13 mouse cellular contexts compared by ENCODE assay signal in the genomic region with DNA sequence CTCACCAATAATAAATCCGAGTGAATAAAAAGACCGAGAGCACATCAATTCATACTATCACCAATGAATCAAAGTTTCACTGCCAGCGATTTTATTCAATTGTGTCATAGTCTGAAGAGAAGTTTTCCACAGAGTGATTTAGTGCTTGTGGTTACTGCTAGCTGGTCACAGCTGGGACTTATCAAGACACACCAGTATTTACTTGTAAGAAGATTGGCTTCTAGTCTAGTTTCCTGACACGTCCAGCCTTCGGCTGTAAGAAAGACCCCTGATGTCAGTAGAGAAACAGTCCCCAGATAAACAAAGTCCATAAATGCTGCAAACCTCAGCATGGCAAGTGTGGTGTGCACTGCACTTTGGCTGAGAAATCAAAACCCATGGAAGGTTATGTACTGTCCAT.
DNase-seq lines count a peak whose midpoint lies in the region; ATAC-seq and TF ChIP-seq lines count a peak whose summit lies in the region.
"Had no signal": no experiment of that assay in that cellular context is flagged by ENCODE, and none has a peak within 500 bp of the region (broad histone marks: within the 10 kb centered on the region; RNA-seq: fewer than 3 reads in every experiment).

No protein-coding gene starts in this region.

- no peak for TF ChIP-seq CTCF in C2C12 (IDR thresholded peaks at IDR 0.05; ENCODE audit: control insufficient read depth, insufficient read depth, insufficient read length)

- no peak overlapping the region for H3K4me2 ChIP-seq in heart, embryonic 15.5 days
- H3K4me2 ChIP-seq in limb, embryonic 14.5 days (replicated peaks; ENCODE audit: low read depth, low read length, severe bottlenecking): no peak overlapping the region
- no peak overlapping the region for H3K4me2 ChIP-seq in hindbrain, embryonic 12.5 days (replicated peaks)

- no peak overlapping the region for H3K9ac ChIP-seq in heart, embryonic 15.5 days
- H3K9ac ChIP-seq in limb, embryonic 14.5 days (ENCODE audit: low read depth, low read length, severe bottlenecking): no peak overlapping the region; the same call in 1 of the 2 replicates
- no peak overlapping the region for H3K9ac ChIP-seq in hindbrain, embryonic 12.5 days

- H3ac ChIP-seq in C2C12 (ENCODE audit: control insufficient read depth, insufficient read length, low read depth): peak overlapping the region; percentile 19

- peak; percentile 90 for DNase-seq in heart, adult 11 months
- DNase-seq in heart, postnatal 36 days: no peak
- peak; percentile 62 for DNase-seq in limb, embryonic 14.5 days (ENCODE audit: low spot score)
- DNase-seq in thymus, postnatal 0 days (ENCODE audit: low spot score): no peak
- DNase-seq: adrenal gland, postnatal 14 days; B cell, adult 2 months; cerebellum, adult 9-10 months; thymus, postnatal 4 days had no signal

- peaks cover 12% of the 10 kb centered on the region for H3K79me3 ChIP-seq in C2C12 (ENCODE audit: low read depth)

- no peak for ATAC-seq in heart, embryonic 15.5 days (replicated peaks; ENCODE audit: insufficient number of reproducible peaks, insufficient read depth, low FRiP score, low read depth)
- ATAC-seq in limb, embryonic 14.5 days (ENCODE audit: low FRiP score, low read depth): no peak
- ATAC-seq in erythroid progenitor cell, adult 5-6 weeks (replicated peaks; ENCODE audit: low FRiP score, poor library complexity, severe bottlenecking): no peak
- no peak for ATAC-seq in hindbrain, embryonic 12.5 days (ENCODE audit: low FRiP score)
- ATAC-seq: inflammation-experienced regulatory T-cells, adult 6 months had no signal

- H3K4me3 ChIP-seq in C2C12 (ENCODE audit: insufficient read depth, poor library complexity, severe bottlenecking): no peak overlapping the region
- H3K4me3 ChIP-seq in heart, embryonic 15.5 days: no peak overlapping the region
- H3K4me3 ChIP-seq in limb, embryonic 14.5 days (replicated peaks; ENCODE audit: low read length): peak overlapping the region; percentile 19
- no peak overlapping the region for H3K4me3 ChIP-seq in hindbrain, embryonic 12.5 days

- 39% methylated on average over 5 of the region's 5 CpGs for WGBS in heart, embryonic 15.5 days
- 40% methylated on average over 5 of the region's 5 CpGs for whole genome bisulfite sequencing in limb, embryonic 14.5 days
- 73% methylated on average over 5 of the region's 5 CpGs for WGBS in hindbrain, embryonic 12.5 days

- peaks cover 75% of the 10 kb centered on the region for H3K79me2 ChIP-seq in C2C12 (ENCODE audit: control insufficient read depth, insufficient read depth)

- peak overlapping the region; percentile 41 for H3K27ac ChIP-seq in heart, embryonic 15.5 days
- peak overlapping the region; percentile 50; the same call in 1 of the 2 replicates for H3K27ac ChIP-seq in limb, embryonic 14.5 days (replicated peaks; ENCODE audit: low read depth, low read length)
- H3K27ac ChIP-seq in hindbrain, embryonic 12.5 days: no peak overlapping the region

- H3K9me3 ChIP-seq in heart, embryonic 15.5 days (replicated peaks): no peaks in the 10 kb centered on the region
- H3K9me3 ChIP-seq in limb, embryonic 14.5 days (ENCODE audit: control insufficient read depth, low read length): no peaks in the 10 kb centered on the region
- H3K9me3 ChIP-seq in hindbrain, embryonic 12.5 days (replicated peaks): no peaks in the 10 kb centered on the region

- peaks cover 59% of the 10 kb centered on the region for H3K4me1 ChIP-seq in heart, embryonic 15.5 days (replicated peaks)
- H3K4me1 ChIP-seq in limb, embryonic 14.5 days (ENCODE audit: control insufficient read depth, insufficient read depth, low read length): peaks cover 41% of the 10 kb centered on the region
- H3K4me1 ChIP-seq in hindbrain, embryonic 12.5 days: peaks cover 15% of the 10 kb centered on the region

- no peak for TF ChIP-seq POLR2A in limb, embryonic 14.5 days (IDR thresholded peaks at IDR 0.05; ENCODE audit: borderline replicate concordance, extremely low read depth, insufficient read depth, insufficient read length)

- intact Hi-C loops in heart, postnatal 36 days (cut with DNase I): no loop called here

- H3K36me3 ChIP-seq in C2C12 (ENCODE audit: control insufficient read depth, insufficient read depth): no peaks in the 10 kb centered on the region
- H3K36me3 ChIP-seq in heart, embryonic 15.5 days: no peaks in the 10 kb centered on the region
- H3K36me3 ChIP-seq in limb, embryonic 14.5 days (ENCODE audit: control insufficient read depth, insufficient read depth, low read length): no peaks in the 10 kb centered on the region; the same call in 1 of the 2 replicates
- H3K36me3 ChIP-seq in hindbrain, embryonic 12.5 days: no peaks in the 10 kb centered on the region

- no peaks in the 10 kb centered on the region for H3K27me3 ChIP-seq in C2C12 (ENCODE audit: control insufficient read depth, insufficient read depth, insufficient read length)
- no peaks in the 10 kb centered on the region for H3K27me3 ChIP-seq in heart, embryonic 15.5 days
- H3K27me3 ChIP-seq in limb, embryonic 14.5 days (ENCODE audit: control insufficient read depth, insufficient read depth, low read length): no peaks in the 10 kb centered on the region
- H3K27me3 ChIP-seq in hindbrain, embryonic 12.5 days: no peaks in the 10 kb centered on the region

TF ChIP-seq in C2C12, 6 proteins besides CTCF, POLR2A, EP300 and RAD21:
- TF ChIP-seq CEBPB (IDR thresholded peaks at IDR 0.05; ENCODE audit: low read depth) (peak; percentile 56), MYOD1 (IDR thresholded peaks at IDR 0.05; ENCODE audit: control insufficient read depth, insufficient read length, low read depth) (peak; percentile 80), USF1 (IDR thresholded peaks at IDR 0.05; ENCODE audit: low read depth) (no peak), MAX (IDR thresholded peaks at IDR 0.05) (no peak), MYOG (IDR thresholded peaks at IDR 0.05; ENCODE audit: control insufficient read depth, extremely low read depth, insufficient read length) (no peak), FOSL1 (IDR thresholded peaks at IDR 0.05; ENCODE audit: insufficient read depth, low read length, poor library complexity, severe bottlenecking) (no peak)

Comparison
In these comparisons a context has a peak if more than half of its experiments do, and no peak if none do; other contexts are left out.
1. DNase-seq: peak in heart, adult 11 months (single experiment) and limb, embryonic 14.5 days (single experiment); none in heart, postnatal 36 days (0 of 2) and thymus, postnatal 0 days (single experiment).